Mouse (Mus musculus): ENCODE data around the gene Phf20. TPM values are rescaled to one million over a fixed set of nuclear protein-coding genes. Genes with fewer than 3 reads are reported as not detected.

Phf20 gene
- polyA plus RNA-seq, 1 experiment from 2014 or later: 63.8 TPM

DNA sequence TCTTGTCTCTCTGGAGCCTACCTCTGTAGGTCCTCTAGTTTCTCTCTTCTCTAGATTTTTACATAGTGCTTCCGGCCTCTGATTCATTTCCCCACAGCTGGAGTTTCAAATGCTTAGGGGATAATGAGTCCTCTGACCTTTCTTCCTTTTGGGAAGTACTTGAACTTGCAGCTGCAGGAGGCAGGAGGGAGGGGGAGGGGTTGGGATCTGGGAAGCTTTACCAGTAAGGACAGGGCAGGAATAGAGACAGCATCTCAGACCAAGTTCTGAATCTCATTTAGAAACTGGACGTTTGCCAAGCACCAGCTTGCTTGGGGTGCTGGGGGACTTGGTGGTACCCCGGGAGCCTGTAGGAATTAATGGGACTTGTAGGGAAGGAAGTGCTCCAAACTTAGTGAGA, 3.7 kb downstream of the Phf20 start:
- H3K36me3 ChIP-seq (ENCODE audit: insufficient read depth, low read length): no peaks in the 10 kb centered on the region
- no peak overlapping the region for H3K27ac ChIP-seq
- no peaks in the 10 kb centered on the region for H3K9me3 ChIP-seq (replicated peaks; ENCODE audit: low read length)
- H3K27me3 ChIP-seq (ENCODE audit: insufficient read depth, low read length): no peaks in the 10 kb centered on the region
- WGBS: 45% methylated on average over 3 of the region's 3 CpGs
- no peak overlapping the region for H3K4me3 ChIP-seq (replicated peaks; ENCODE audit: low read depth, low read length)
- DNase-seq (ENCODE audit: low spot score) (peak; percentile 53), ATAC-seq (replicated peaks; ENCODE audit: low FRiP score, low read depth) (no peak)
- no peak for TF ChIP-seq CTCF (IDR thresholded peaks at IDR 0.05; ENCODE audit: low read depth)
- peaks cover 13% of the 10 kb centered on the region for H3K4me1 ChIP-seq (replicated peaks; ENCODE audit: insufficient read depth, low read length)
- no peak overlapping the region for H3K4me2 ChIP-seq (ENCODE audit: low read length)
- no peak overlapping the region for H3K9ac ChIP-seq (ENCODE audit: low read depth, low read length)

DNA sequence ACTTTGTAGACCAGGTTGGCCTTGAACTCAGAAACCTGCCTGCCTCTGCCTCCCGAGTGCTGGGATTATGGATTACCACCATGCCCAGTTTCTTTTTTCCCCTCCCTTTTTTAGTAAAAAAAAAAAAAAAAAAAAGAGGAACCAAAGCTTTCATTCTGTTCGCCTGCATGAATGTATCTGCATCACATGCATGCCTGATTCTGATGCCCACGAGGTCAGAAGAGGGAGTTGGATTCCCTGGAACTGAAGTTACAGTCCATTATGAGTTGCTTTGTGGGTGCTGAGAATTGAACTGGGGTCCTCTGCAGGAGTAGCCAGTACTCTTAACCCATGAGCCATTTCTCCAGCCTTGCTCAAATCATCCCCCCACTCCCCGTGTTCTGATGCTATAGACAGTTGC, 5.2 kb downstream of the Phf20 start:
- Histone ChIP-seq H3K9ac (ENCODE audit: low read depth, low read length) (no peak overlapping the region), H3K36me3 (ENCODE audit: insufficient read depth, low read length) (no peaks in the 10 kb centered on the region), H3K4me3 (replicated peaks; ENCODE audit: low read depth, low read length) (no peak overlapping the region), H3K27me3 (ENCODE audit: insufficient read depth, low read length) (no peaks in the 10 kb centered on the region), H3K4me2 (ENCODE audit: low read length) (no peak overlapping the region), H3K9me3 (replicated peaks; ENCODE audit: low read length) (no peaks in the 10 kb centered on the region), H3K27ac (no peak overlapping the region), H3K4me1 (replicated peaks; ENCODE audit: insufficient read depth, low read length) (peaks cover 13% of the 10 kb centered on the region)
- DNase-seq (ENCODE audit: low spot score): no peak
- ATAC-seq (replicated peaks; ENCODE audit: low FRiP score, low read depth): no peak
- 90% methylated on average over 4 of the region's 4 CpGs for WGBS
- TF ChIP-seq CTCF (IDR thresholded peaks at IDR 0.05; ENCODE audit: low read depth): no peak

DNA sequence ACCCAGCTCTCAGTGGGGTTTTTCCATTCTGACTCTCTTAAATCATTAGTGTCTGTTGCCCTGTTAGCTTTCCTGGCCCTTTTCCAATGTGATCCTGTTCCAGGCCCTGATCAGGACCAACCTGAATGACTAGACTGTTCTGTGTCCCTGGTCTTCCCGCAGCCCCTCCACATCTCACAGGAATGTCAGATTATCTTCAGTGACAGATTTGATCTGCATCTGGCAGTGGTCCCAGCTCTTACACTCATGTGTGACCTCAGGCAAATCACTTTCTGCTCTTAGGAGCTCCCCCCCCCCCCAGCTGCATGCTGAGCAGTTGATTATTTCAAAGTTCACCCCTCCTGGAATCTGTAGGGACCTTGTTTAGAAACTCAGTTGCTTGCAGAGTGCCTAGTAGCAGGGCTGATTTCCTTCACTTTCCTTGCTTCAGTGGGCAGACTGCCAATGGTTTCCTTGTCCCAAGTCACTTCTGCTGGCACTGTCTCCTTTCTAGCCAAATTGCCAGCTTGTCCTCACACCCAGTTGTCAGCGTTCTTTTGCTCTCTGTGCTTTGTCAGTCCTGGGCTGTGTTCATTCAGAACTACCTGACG, 6.7 kb downstream of the Phf20 start:
- Histone ChIP-seq H3K27ac (peak overlapping the region; percentile 25), H3K27me3 (ENCODE audit: insufficient read depth, low read length) (no peaks in the 10 kb centered on the region), H3K4me2 (ENCODE audit: low read length) (no peak overlapping the region), H3K36me3 (ENCODE audit: insufficient read depth, low read length) (0 out of 2 replicates have a peak, but pooled peaks cover 3% of the 10 kb centered on the region), H3K4me3 (replicated peaks; ENCODE audit: low read depth, low read length) (no peak overlapping the region), H3K4me1 (replicated peaks; ENCODE audit: insufficient read depth, low read length) (peaks cover 13% of the 10 kb centered on the region), H3K9me3 (replicated peaks; ENCODE audit: low read length) (no peaks in the 10 kb centered on the region), H3K9ac (ENCODE audit: low read depth, low read length) (no peak overlapping the region)
- DNase-seq (ENCODE audit: low spot score): peak; percentile 66
- TF ChIP-seq CTCF (IDR thresholded peaks at IDR 0.05; ENCODE audit: low read depth): no peak
- ATAC-seq (replicated peaks; ENCODE audit: low FRiP score, low read depth): peak; percentile 59
- WGBS: 50% methylated on average over 3 of the region's 3 CpGs

- DNase-seq (ENCODE audit: low spot score) (no peak), ATAC-seq (replicated peaks; ENCODE audit: low FRiP score, low read depth) (no peak)
- H3K4me1 ChIP-seq (replicated peaks; ENCODE audit: insufficient read depth, low read length): peaks cover 7% of the 10 kb centered on the region
- no peak overlapping the region for H3K4me2 ChIP-seq (ENCODE audit: low read length)
- no peak overlapping the region for H3K27ac ChIP-seq
- peak; percentile 19; the same call in 1 of the 2 replicates for TF ChIP-seq CTCF (IDR thresholded peaks at IDR 0.05; ENCODE audit: low read depth)
- 0 out of 2 replicates have a peak, but pooled peaks cover 3% of the 10 kb centered on the region for H3K36me3 ChIP-seq (ENCODE audit: insufficient read depth, low read length)
- no peak overlapping the region for H3K9ac ChIP-seq (ENCODE audit: low read depth, low read length)
- H3K27me3 ChIP-seq (ENCODE audit: insufficient read depth, low read length): no peaks in the 10 kb centered on the region
- H3K9me3 ChIP-seq (replicated peaks; ENCODE audit: low read length): no peaks in the 10 kb centered on the region
- H3K4me3 ChIP-seq (replicated peaks; ENCODE audit: low read depth, low read length): no peak overlapping the region
- WGBS: 87% methylated on average over 6 of the region's 6 CpGs
Observed at GRCm38 (mm10) chr2:156203917-156204316, 7.7 kb downstream of the Phf20 start.

- H3K36me3 ChIP-seq (ENCODE audit: insufficient read depth, low read length): peaks cover 3% of the 10 kb centered on the region; the same call in 1 of the 2 replicates
- TF ChIP-seq CTCF (IDR thresholded peaks at IDR 0.05; ENCODE audit: low read depth): no peak
- no peaks in the 10 kb centered on the region for H3K27me3 ChIP-seq (ENCODE audit: insufficient read depth, low read length)
- DNase-seq (ENCODE audit: low spot score): no peak
- no peak overlapping the region for H3K27ac ChIP-seq
- H3K4me1 ChIP-seq (replicated peaks; ENCODE audit: insufficient read depth, low read length): no peaks in the 10 kb centered on the region
- H3K9ac ChIP-seq (ENCODE audit: low read depth, low read length): no peak overlapping the region
- no peak overlapping the region for H3K4me2 ChIP-seq (ENCODE audit: low read length)
- H3K4me3 ChIP-seq (replicated peaks; ENCODE audit: low read depth, low read length): no peak overlapping the region
- no peaks in the 10 kb centered on the region for H3K9me3 ChIP-seq (replicated peaks; ENCODE audit: low read length)
- no peak for ATAC-seq (replicated peaks; ENCODE audit: low FRiP score, low read depth)
- 83% methylated on average over 1 of the region's 1 CpGs for WGBS
Observed at GRCm38 (mm10) chr2:156217786-156218185, 21.5 kb downstream of the Phf20 start.

DNA sequence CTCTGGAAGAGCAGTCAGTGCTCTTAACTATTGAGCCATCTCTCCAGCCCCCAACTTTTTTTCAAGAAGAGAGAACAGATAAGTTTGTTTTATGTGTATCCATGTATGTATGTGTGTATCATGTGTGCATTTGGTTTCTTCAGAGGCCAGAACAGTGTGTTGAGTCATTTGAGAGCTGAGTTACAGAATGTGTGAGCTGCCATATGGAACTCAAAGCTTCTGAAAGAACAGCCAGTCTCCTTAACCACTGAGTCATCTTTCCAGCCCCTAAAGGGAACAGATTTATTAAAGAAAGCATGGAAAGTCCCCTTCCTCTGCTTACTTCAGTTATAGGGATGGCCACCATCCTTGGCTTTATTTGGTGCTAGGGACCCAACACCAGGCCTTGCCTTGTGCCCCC, 25.8 kb downstream of the Phf20 start:
- Histone ChIP-seq H3K36me3 (ENCODE audit: insufficient read depth, low read length) (peaks cover 3% of the 10 kb centered on the region; the same call in 1 of the 2 replicates), H3K9me3 (replicated peaks; ENCODE audit: low read length) (no peaks in the 10 kb centered on the region), H3K9ac (ENCODE audit: low read depth, low read length) (no peak overlapping the region), H3K27me3 (ENCODE audit: insufficient read depth, low read length) (no peaks in the 10 kb centered on the region), H3K27ac (no peak overlapping the region), H3K4me3 (replicated peaks; ENCODE audit: low read depth, low read length) (no peak overlapping the region), H3K4me1 (replicated peaks; ENCODE audit: insufficient read depth, low read length) (no peaks in the 10 kb centered on the region), H3K4me2 (ENCODE audit: low read length) (no peak overlapping the region)
- TF ChIP-seq CTCF (IDR thresholded peaks at IDR 0.05; ENCODE audit: low read depth): no peak
- DNase-seq (ENCODE audit: low spot score) (no peak), ATAC-seq (replicated peaks; ENCODE audit: low FRiP score, low read depth) (no peak)

DNA sequence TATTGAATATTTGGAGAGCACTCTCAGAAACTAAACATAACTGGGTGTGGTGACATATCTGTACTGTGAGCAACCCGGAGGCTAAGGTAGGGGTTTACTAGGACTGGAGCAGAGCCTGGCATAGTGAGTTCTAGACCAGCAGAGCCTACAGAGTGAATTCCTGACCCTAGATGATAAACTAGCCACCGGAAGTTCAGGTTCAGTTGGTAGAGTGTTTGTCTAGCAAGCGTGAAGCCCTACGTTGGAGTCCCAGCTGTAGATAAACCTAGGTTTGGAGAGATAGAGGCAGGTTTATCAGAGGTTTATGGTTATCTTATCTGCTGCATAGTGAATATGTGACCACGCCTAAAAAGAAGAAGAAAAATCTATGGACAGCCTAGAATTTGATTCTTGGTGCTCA, 27.8 kb downstream of the Phf20 start:
- Histone ChIP-seq H3K4me3 (replicated peaks; ENCODE audit: low read depth, low read length) (no peak overlapping the region), H3K4me1 (replicated peaks; ENCODE audit: insufficient read depth, low read length) (no peaks in the 10 kb centered on the region)
- ATAC-seq (replicated peaks; ENCODE audit: low FRiP score, low read depth): no peak

More for the DNA sequence above, 27.8 kb downstream of the Phf20 start:
- Histone ChIP-seq H3K9me3 (replicated peaks; ENCODE audit: low read length) (no peaks in the 10 kb centered on the region), H3K9ac (ENCODE audit: low read depth, low read length) (no peak overlapping the region), H3K4me2 (ENCODE audit: low read length) (no peak overlapping the region), H3K27ac (no peak overlapping the region), H3K36me3 (ENCODE audit: insufficient read depth, low read length) (peaks cover 9% of the 10 kb centered on the region; the same call in 1 of the 2 replicates), H3K27me3 (ENCODE audit: insufficient read depth, low read length) (no peaks in the 10 kb centered on the region)
- WGBS: 87% methylated on average over 5 of the region's 5 CpGs
- DNase-seq (ENCODE audit: low spot score): no peak
- TF ChIP-seq CTCF (IDR thresholded peaks at IDR 0.05; ENCODE audit: low read depth): no peak

All from kidney, postnatal 0 days (tissue).